Mouse (Mus musculus) intestine, embryonic 14.5 days (tissue): ENCODE measurements around the gene Ccsap. TPM values are rescaled to one million over a fixed set of nuclear protein-coding genes. Genes with fewer than 3 reads are reported as not detected.

Experiments
- ATAC-seq: fragments of 200-750 bp; cut with Nextera tagmentation; replicated peaks from 2 replicates; pipeline ENCODE4 v1.8.0; 2017; ENCODE audit warnings: low read depth, moderate number of reproducible peaks, moderate TSS enrichment, moderate library complexity; ENCODE audit not compliant: low FRiP score, low TSS enrichment
- DNase-seq: peaks from one replicate; pipeline ENCODE4 v3.0.0-alpha.2; 2018; ENCODE audit warnings: low spot score
- H3K27ac ChIP-seq: fragments of 300-500 bp; sonication (generic); 2 replicates; pipeline ENCODE4 v1.5.1; 2014; ENCODE audit warnings: low read depth, mild to moderate bottlenecking, control low read depth
- H3K27me3 ChIP-seq: fragments of 300-500 bp; sonication (generic); replicated peaks from 2 replicates; pipeline ENCODE4 v1.6.1; 2014; ENCODE audit warnings: low read length, control low read depth; ENCODE audit not compliant: control insufficient read depth, insufficient read depth
- H3K36me3 ChIP-seq: fragments of 300-500 bp; sonication (generic); 2 replicates; pipeline ENCODE4 v1.6.1; 2014; ENCODE audit warnings: low read length, control low read depth; ENCODE audit not compliant: control insufficient read depth, insufficient read depth
- H3K4me1 ChIP-seq: fragments of 300-500 bp; sonication (generic); replicated peaks from 2 replicates; pipeline ENCODE4 v1.6.1; 2014; ENCODE audit warnings: low read length, control low read depth, mixed read lengths; ENCODE audit not compliant: control insufficient read depth, insufficient read depth
- H3K4me2 ChIP-seq: fragments of 300-500 bp; sonication (generic); 2 replicates; pipeline ENCODE4 v1.6.1; 2014; ENCODE audit warnings: low read length
- H3K4me3 ChIP-seq: fragments of 300-500 bp; sonication (generic); 2 replicates; pipeline ENCODE4 v1.5.1; 2014; ENCODE audit warnings: low read depth, low read length, control low read depth, mixed read lengths
- H3K9ac ChIP-seq: fragments of 300-500 bp; sonication (generic); 2 replicates; pipeline ENCODE4 v1.6.1; 2014; ENCODE audit warnings: mild to moderate bottlenecking, low read length
- H3K9me3 ChIP-seq: fragments of 300-500 bp; sonication (generic); 2 replicates; pipeline ENCODE4 v1.6.1; 2016; ENCODE audit warnings: low read length, control low read depth; ENCODE audit not compliant: control insufficient read depth
- WGBS: fragments of 180-500 bp; shearing (Covaris S2); extraction: QIAGEN DNeasy Blood & Tissue Kit; methylation state at CpG from one replicate; pipeline ENCODE4 v1.1.7; 2014; 5-methylcytosine and 5-hydroxymethylcytosine counted together
- polyA plus RNA-seq: library from polyadenylated mRNA; unstranded; fragments of >200 nt; fragmentation: Nextera tagmentation; extraction: Ambion mirVana; gene quantifications from 2 replicates; pipeline ENCODE4 v1.2.1, GENCODE M21; 2014

Gene Ccsap
- polyA plus RNA-seq, 1 experiment from 2014 or later: 3.2 TPM

- no peaks in the 10 kb centered on the region for H3K36me3 ChIP-seq
- DNase-seq: no peak
- 86% methylated on average over 1 of the region's 1 CpGs for WGBS
- peaks cover 10% of the 10 kb centered on the region for H3K4me1 ChIP-seq
- no peaks in the 10 kb centered on the region for H3K27me3 ChIP-seq
- no peak overlapping the region for H3K4me2 ChIP-seq
- no peak overlapping the region for H3K4me3 ChIP-seq
- ATAC-seq: no peak
- H3K9ac ChIP-seq: no peak overlapping the region
- no peak overlapping the region for H3K27ac ChIP-seq
- 0 out of 2 replicates have a peak, but pooled peaks cover 3% of the 10 kb centered on the region for H3K9me3 ChIP-seq
Measured at GRCm38 (mm10) chr8:123854252-123854651, 5.8 kb downstream of the Ccsap start.

GRCm38 (mm10) chr8:123851590-123851989 is 8.4 kb downstream of the Ccsap start:
- ATAC-seq (no peak), DNase-seq (no peak)
- no peaks in the 10 kb centered on the region for H3K27me3 ChIP-seq
- no peak overlapping the region for H3K9ac ChIP-seq
- H3K36me3 ChIP-seq: no peaks in the 10 kb centered on the region
- H3K4me1 ChIP-seq: no peaks in the 10 kb centered on the region
- 0 out of 2 replicates have a peak, but pooled peaks cover 3% of the 10 kb centered on the region for H3K9me3 ChIP-seq
- H3K27ac ChIP-seq: no peak overlapping the region
- H3K4me2 ChIP-seq: no peak overlapping the region
- WGBS: 38% methylated on average over 5 of the region's 5 CpGs
- no peak overlapping the region for H3K4me3 ChIP-seq

- H3K9me3 ChIP-seq: no peaks in the 10 kb centered on the region
- H3K27me3 ChIP-seq: no peaks in the 10 kb centered on the region
- no peak for DNase-seq
- H3K4me3 ChIP-seq: no peak overlapping the region
- H3K4me1 ChIP-seq: no peaks in the 10 kb centered on the region
- H3K9ac ChIP-seq: no peak overlapping the region
- H3K27ac ChIP-seq: no peak overlapping the region
- WGBS: 79% methylated on average over 4 of the region's 4 CpGs
- no peak for ATAC-seq
- no peak overlapping the region for H3K4me2 ChIP-seq
- no peaks in the 10 kb centered on the region for H3K36me3 ChIP-seq
Measured at GRCm38 (mm10) chr8:123849352-123849751, 10.7 kb downstream of the Ccsap start.

DNA sequence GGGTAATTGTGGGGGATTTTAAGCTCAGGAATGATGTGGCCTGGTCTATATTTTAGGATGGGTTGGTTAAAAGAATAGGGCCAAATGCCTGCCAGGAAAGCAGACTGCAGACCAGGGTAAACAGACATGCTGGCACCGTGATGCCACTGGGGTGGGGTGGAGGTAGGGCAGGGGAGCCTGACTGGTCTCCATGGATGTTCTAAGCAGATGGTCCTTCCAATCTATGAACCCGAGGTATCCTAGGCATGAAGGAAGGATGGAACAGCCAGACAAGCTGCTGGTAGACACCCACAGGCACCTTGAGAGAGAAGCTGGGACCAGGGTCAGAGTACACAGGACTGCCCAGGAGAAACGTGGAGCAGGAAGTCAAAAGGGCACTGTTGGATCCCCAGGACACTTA is 12.5 kb downstream of the Ccsap start:
- no peaks in the 10 kb centered on the region for H3K36me3 ChIP-seq
- no peak overlapping the region for H3K9ac ChIP-seq
- H3K27me3 ChIP-seq: no peaks in the 10 kb centered on the region
- no peak overlapping the region for H3K4me3 ChIP-seq
- no peak for ATAC-seq
- H3K9me3 ChIP-seq: no peaks in the 10 kb centered on the region
- DNase-seq: no peak
- WGBS: 65% methylated on average over 3 of the region's 3 CpGs
- H3K4me1 ChIP-seq: no peaks in the 10 kb centered on the region
- no peak overlapping the region for H3K27ac ChIP-seq
- H3K4me2 ChIP-seq: no peak overlapping the region

GRCm38 (mm10) chr8:123846509-123846908 is 13.5 kb downstream of the Ccsap start:
- H3K4me3 ChIP-seq: no peak overlapping the region
- no peaks in the 10 kb centered on the region for H3K27me3 ChIP-seq
- no peak overlapping the region for H3K27ac ChIP-seq
- no peaks in the 10 kb centered on the region for H3K36me3 ChIP-seq
- ATAC-seq (no peak), DNase-seq (no peak)
- no peaks in the 10 kb centered on the region for H3K4me1 ChIP-seq
- H3K9me3 ChIP-seq: no peaks in the 10 kb centered on the region
- WGBS: 83% methylated on average over 12 of the region's 12 CpGs
- no peak overlapping the region for H3K9ac ChIP-seq
- H3K4me2 ChIP-seq: no peak overlapping the region

GRCm38 (mm10) chr8:123845991-123846390 is 14.0 kb downstream of the Ccsap start:
- H3K4me1 ChIP-seq: no peaks in the 10 kb centered on the region
- no peak overlapping the region for H3K9ac ChIP-seq
- no peaks in the 10 kb centered on the region for H3K9me3 ChIP-seq
- H3K36me3 ChIP-seq: 0 out of 2 replicates have a peak, but pooled peaks cover 4% of the 10 kb centered on the region
- DNase-seq (no peak), ATAC-seq (no peak)
- no peaks in the 10 kb centered on the region for H3K27me3 ChIP-seq
- H3K4me2 ChIP-seq: no peak overlapping the region
- no peak overlapping the region for H3K4me3 ChIP-seq
- 92% methylated on average over 10 of the region's 10 CpGs for WGBS
- H3K27ac ChIP-seq: no peak overlapping the region

DNA sequence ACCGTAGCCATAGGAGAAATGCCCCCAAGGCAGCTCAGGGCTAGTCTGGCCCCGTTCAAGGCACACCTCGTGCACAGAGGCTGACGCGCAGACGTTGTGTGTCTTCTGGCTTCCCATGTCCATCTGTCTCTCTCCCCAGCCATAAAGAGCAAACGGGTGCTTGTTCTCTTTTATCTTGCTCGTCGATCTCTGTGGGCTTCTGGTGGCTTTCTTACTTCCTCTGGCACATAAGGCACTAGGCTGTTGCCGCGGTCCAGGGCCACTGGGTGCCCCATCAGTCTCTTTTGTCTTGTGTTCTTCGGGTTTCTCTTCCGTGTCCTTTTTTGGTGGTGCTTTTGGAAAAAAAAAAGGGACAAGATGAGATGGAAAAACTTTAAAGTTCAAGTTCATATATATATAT is 14.9 kb downstream of the Ccsap start:
- Histone ChIP-seq H3K27me3 (no peaks in the 10 kb centered on the region), H3K27ac (no peak overlapping the region), H3K4me2 (no peak overlapping the region), H3K4me3 (no peak overlapping the region), H3K36me3 (0 out of 2 replicates have a peak, but pooled peaks cover 4% of the 10 kb centered on the region), H3K9me3 (no peaks in the 10 kb centered on the region), H3K4me1 (no peaks in the 10 kb centered on the region), H3K9ac (no peak overlapping the region)
- WGBS: 91% methylated on average over 13 of the region's 13 CpGs
- DNase-seq (no peak), ATAC-seq (no peak)

- no peak overlapping the region for H3K4me3 ChIP-seq
- H3K9me3 ChIP-seq: no peaks in the 10 kb centered on the region
- no peak overlapping the region for H3K27ac ChIP-seq
- 75% methylated on average over 7 of the region's 7 CpGs for WGBS
- no peak overlapping the region for H3K9ac ChIP-seq
- no peaks in the 10 kb centered on the region for H3K4me1 ChIP-seq
- H3K36me3 ChIP-seq: 0 out of 2 replicates have a peak, but pooled peaks cover 4% of the 10 kb centered on the region
- no peaks in the 10 kb centered on the region for H3K27me3 ChIP-seq
- H3K4me2 ChIP-seq: no peak overlapping the region
- ATAC-seq (no peak), DNase-seq (no peak)
Measured at GRCm38 (mm10) chr8:123844341-123844740, 15.7 kb downstream of the Ccsap start.

DNA sequence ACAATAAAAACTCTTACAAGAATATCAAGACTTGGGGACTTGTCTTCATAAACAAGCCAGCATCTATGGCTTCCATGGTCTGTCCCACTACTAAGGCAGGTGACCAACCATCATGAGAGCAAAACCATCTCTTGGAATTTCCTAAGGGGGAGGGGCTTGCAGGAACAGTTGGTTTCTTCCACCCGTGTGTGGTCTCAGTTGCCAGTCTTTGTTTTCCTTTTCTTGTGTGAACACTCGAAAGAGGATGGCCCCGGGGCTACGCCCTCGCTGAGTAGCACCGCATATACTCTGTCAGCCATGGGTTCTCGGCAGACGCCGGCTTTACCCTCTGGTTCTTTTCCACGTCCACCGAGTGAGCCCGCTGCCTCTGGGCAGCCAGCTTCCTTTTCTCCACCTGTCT is 17.9 kb downstream of the Ccsap start:
- Histone ChIP-seq H3K4me2 (no peak overlapping the region), H3K9ac (no peak overlapping the region), H3K4me3 (no peak overlapping the region), H3K27me3 (no peaks in the 10 kb centered on the region), H3K27ac (no peak overlapping the region), H3K9me3 (no peaks in the 10 kb centered on the region), H3K36me3 (0 out of 2 replicates have a peak, but pooled peaks cover 11% of the 10 kb centered on the region), H3K4me1 (no peaks in the 10 kb centered on the region)
- 88% methylated on average over 12 of the region's 12 CpGs for whole genome bisulfite sequencing
- DNase-seq: no peak
- ATAC-seq: no peak
